ENCODE assay signal across 8 mouse cellular contexts in the genomic region with DNA sequence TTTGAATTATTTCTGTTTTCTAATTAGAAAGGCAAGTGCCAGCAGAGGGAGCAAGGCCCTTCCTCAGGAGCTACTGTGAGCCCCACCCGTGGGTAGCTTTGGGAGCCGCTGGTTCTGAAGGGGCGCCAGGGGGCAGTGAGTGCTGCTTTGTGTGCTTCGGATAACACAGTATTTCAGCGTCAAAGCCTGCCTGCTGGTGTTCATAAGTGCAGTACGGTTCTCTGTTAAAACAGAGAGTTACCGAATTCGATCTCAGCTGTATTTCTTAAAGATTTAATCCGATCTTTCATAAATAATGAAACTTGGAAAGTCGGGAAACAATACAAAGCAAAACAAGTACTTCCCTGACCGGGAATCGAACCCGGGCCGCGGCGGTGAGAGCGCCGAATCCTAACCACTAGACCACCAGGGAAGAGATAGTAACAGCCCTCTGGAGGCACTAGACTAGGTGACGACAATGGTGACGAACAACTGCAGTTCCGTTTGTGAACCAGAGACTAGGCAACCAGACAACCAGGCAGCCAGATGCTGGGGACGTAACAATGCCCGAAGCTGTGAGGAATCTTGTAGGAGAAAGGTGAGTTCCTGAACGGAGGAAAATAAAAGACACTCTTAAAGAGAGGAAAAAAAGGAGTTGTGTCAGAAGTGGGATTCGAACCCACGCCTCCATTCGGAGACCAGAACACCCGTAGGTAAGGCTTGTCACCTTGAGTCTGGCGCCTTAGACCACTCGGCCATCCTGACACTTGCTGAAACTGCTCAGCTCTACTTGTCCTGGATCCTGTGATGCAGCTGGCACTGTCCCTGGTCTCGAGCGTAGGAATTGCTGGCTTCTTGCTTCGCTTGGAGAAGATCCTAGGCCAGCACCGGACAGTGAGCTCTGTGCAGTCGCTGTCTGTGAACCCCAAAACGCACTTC. TPM values are rescaled to one million over a fixed set of nuclear protein-coding genes. Genes with fewer than 3 reads are reported as not detected.
DNase-seq lines count a peak whose midpoint lies in the region; ATAC-seq and TF ChIP-seq lines count a peak whose summit lies in the region.

No protein-coding gene starts in this region.

- in situ Hi-C loops in Patski (cut with MboI; ENCODE audit: low pct_unique_long_range_greater_than_20kb), result no loop called here

- H3K9me3 ChIP-seq in hindbrain, embryonic 13.5 days, result no peaks in the 10 kb centered on the region

- H3K27ac ChIP-seq in hindbrain, embryonic 13.5 days, result peak overlapping the region; percentile 87

- WGBS in hindbrain, embryonic 13.5 days, result under 1% methylated on average over 36 of the region's 36 CpGs

- peak; percentile 72 for ATAC-seq in Patski
- peak; percentile 87 for ATAC-seq in hindbrain, embryonic 13.5 days (ENCODE audit: low FRiP score)

- no peaks in the 10 kb centered on the region for H3K27me3 ChIP-seq in Patski
- no peaks in the 10 kb centered on the region for H3K27me3 ChIP-seq in hindbrain, embryonic 13.5 days

- H3K4me1 ChIP-seq in hindbrain, embryonic 13.5 days (replicated peaks), result peaks cover 25% of the 10 kb centered on the region

- H3K4me3 ChIP-seq in hindbrain, embryonic 13.5 days, result peak overlapping the region; percentile 63

- peak; percentile 97 for DNase-seq in Patski (ENCODE audit: low read depth, low spot score)
- peak; percentile 97 to 99 for DNase-seq in cerebellum, postnatal 14 days
- peak; percentile 95 to 99 for DNase-seq in frontal cortex, postnatal 14 days (ENCODE audit: low spot score in 2 of 2)
- peak; percentile 100 for DNase-seq in layer of hippocampus, postnatal 25 days (ENCODE audit: extremely low spot score in 1 of 2, low spot score in 1 of 2)
- peak; percentile 97 for DNase-seq in lung, postnatal 25 days (ENCODE audit: low spot score)
- peak; percentile 98 for DNase-seq in retina, embryonic 14.5 days (ENCODE audit: low spot score)
- peak; percentile 95 for DNase-seq in thymus, postnatal 4 days

- POLR2A ChIA-PET in Patski (lab: Charles Lee), result interaction anchor here (0.7 kb wide), 1 partner anchor 197 kb away, joined by 4 read pairs; no protein-coding TSS in a partner anchor

- H3K4me2 ChIP-seq in hindbrain, embryonic 13.5 days, result peak overlapping the region; percentile 60

- no peak for TF ChIP-seq CTCF in Patski (IDR thresholded peaks at IDR 0.05)

- peak overlapping the region; percentile 77 for H3K9ac ChIP-seq in hindbrain, embryonic 13.5 days

- H3K36me3 ChIP-seq in hindbrain, embryonic 13.5 days, result no peaks in the 10 kb centered on the region

- CTCF ChIA-PET in Patski (lab: Charles Lee), result interaction anchor here (0.7 to 1.7 kb wide), 8 partner anchors 16 to 336 kb away, joined by 3 to 5 read pairs (median 3); no protein-coding TSS in a partner anchor

RNA-seq across cellular contexts. Expression of a gene that starts 4.8 kb away (rescaled TPM):
- polyA plus RNA-seq in Patski (2021), result 25.0 TPM
- polyA plus RNA-seq in hindbrain, embryonic 13.5 days (2015; fragmentation: Nextera tagmentation; extraction: Ambion mirVana), result 26.7 and 27.1 TPM in 2 replicates
- total RNA-seq in layer of hippocampus, postnatal 25 days (2021), result 10 to 100 TPM; 19.3 to 28.6 TPM

RNA-seq across cellular contexts. Expression of a gene that starts 27.5 kb away (rescaled TPM):
- not detected for polyA plus RNA-seq in Patski (2021)
- 0.08 TPM in 1 of 2 replicates, not detected in the other for polyA plus RNA-seq in hindbrain, embryonic 13.5 days (2015; fragmentation: Nextera tagmentation; extraction: Ambion mirVana)
- total RNA-seq in layer of hippocampus, postnatal 25 days (2021), result not detected

RNA-seq across cellular contexts. Expression of a gene that starts 28.0 kb away (rescaled TPM):
- polyA plus RNA-seq in Patski (2021), result 23.1 TPM
- polyA plus RNA-seq in hindbrain, embryonic 13.5 days (2015; fragmentation: Nextera tagmentation; extraction: Ambion mirVana), result 38.4 and 40.2 TPM in 2 replicates
- total RNA-seq in layer of hippocampus, postnatal 25 days (2021), result 10 to 100 TPM; 45.9 to 47.7 TPM

RNA-seq across cellular contexts. Expression of a gene that starts 28.4 kb away (rescaled TPM):
- 55.4 TPM for polyA plus RNA-seq in Patski (2021)
- polyA plus RNA-seq in hindbrain, embryonic 13.5 days (2015; fragmentation: Nextera tagmentation; extraction: Ambion mirVana), result 48.5 and 49.9 TPM in 2 replicates
- total RNA-seq in layer of hippocampus, postnatal 25 days (2021), result 10 to 100 TPM; 55.1 to 55.8 TPM

Comparison
In these comparisons a context has a peak if more than half of its experiments do, and no peak if none do; other contexts are left out.
1. Peak in every context shown above with its lines: DNase-seq, ATAC-seq, H3K4me3 ChIP-seq and H3K27ac ChIP-seq.